Mouse (Mus musculus) layer of hippocampus, adult 11-12 months (tissue): ENCODE data around the gene Vsir.
A peak's percentile ranks its signal among the peaks of the same experiment; 100 is the strongest.

Experiments
- DNase-seq: peaks from one replicate; pipeline ENCODE4 v3.0.0; 2022; ENCODE audit warnings: low spot score

Vsir gene

GRCm38 (mm10) chr10:60346701-60347405 is at the start of gene Vsir:
Gene Vsir (plus strand): TSS chr10:60346851.
- peak; percentile 81 for DNase-seq

GRCm38 (mm10) chr10:60299636-60300035 is 47.0 kb upstream of the Vsir start:
- DNase-seq: peak; percentile 31

- DNase-seq: peak; percentile 16
These were observed 43.2 kb upstream of the Vsir start for GRCm38 (mm10) chr10:60303419-60303818.

- DNase-seq: peak; percentile 83
These were observed 41.6 kb upstream of the Vsir start for GRCm38 (mm10) chr10:60304854-60305628.

GRCm38 (mm10) chr10:60310629-60311028 is 36.0 kb upstream of the Vsir start:
- DNase-seq: no peak

GRCm38 (mm10) chr10:60313606-60314005 is 33.0 kb upstream of the Vsir start:
- peak; percentile 54 for DNase-seq

GRCm38 (mm10) chr10:60316166-60316565 is 30.5 kb upstream of the Vsir start:
- no peak for DNase-seq

- DNase-seq: peak; percentile 16
These were observed 17.5 kb upstream of the Vsir start for GRCm38 (mm10) chr10:60328963-60329650.

GRCm38 (mm10) chr10:60334583-60334982 is 12.1 kb upstream of the Vsir start:
- no peak for DNase-seq

GRCm38 (mm10) chr10:60335021-60335420 is 11.6 kb upstream of the Vsir start:
- DNase-seq: no peak

GRCm38 (mm10) chr10:60341528-60341927 is 5.1 kb upstream of the Vsir start:
- no peak for DNase-seq

GRCm38 (mm10) chr10:60344111-60344510 is 2.5 kb upstream of the Vsir start:
- peak; percentile 29 for DNase-seq

GRCm38 (mm10) chr10:60346056-60346455 is 595 bp upstream of the Vsir start:
- no peak for DNase-seq

GRCm38 (mm10) chr10:60347768-60348610 is 1.3 kb downstream of the Vsir start:
- no peak for DNase-seq

GRCm38 (mm10) chr10:60349056-60349455 is 2.4 kb downstream of the Vsir start:
- peak; percentile 49 for DNase-seq

- no peak for DNase-seq
These were observed 3.0 kb downstream of the Vsir start for GRCm38 (mm10) chr10:60349644-60350043.

- no peak for DNase-seq
These were observed 3.6 kb downstream of the Vsir start for GRCm38 (mm10) chr10:60350077-60350804.

GRCm38 (mm10) chr10:60350805-60351167 is 4.1 kb downstream of the Vsir start:
- DNase-seq: peak; percentile 71

- DNase-seq: no peak
These were observed 4.6 kb downstream of the Vsir start for GRCm38 (mm10) chr10:60351248-60351647.

GRCm38 (mm10) chr10:60351761-60352455 is 5.3 kb downstream of the Vsir start:
- DNase-seq: no peak
